Mouse (Mus musculus) kidney, adult 11 months (tissue): ENCODE results near the gene Sh3rf1.

ENCODE experiments used
- DNase-seq: peaks from one replicate; pipeline ENCODE4 v3.0.0; 2022

Sh3rf1 gene

GRCm38 (mm10) chr8:61288006-61288566 lies 64.4 kb downstream of the Sh3rf1 start:
- DNase-seq, result no peak

- DNase-seq, result no peak
Observed at GRCm38 (mm10) chr8:61288676-61289075, 65.0 kb downstream of the Sh3rf1 start.

- no peak for DNase-seq
Observed at GRCm38 (mm10) chr8:61295040-61295439, 71.4 kb downstream of the Sh3rf1 start.

- no peak for DNase-seq
Observed at GRCm38 (mm10) chr8:61295441-61295840, 71.8 kb downstream of the Sh3rf1 start.

GRCm38 (mm10) chr8:61298828-61299227 lies 75.2 kb downstream of the Sh3rf1 start:
- no peak for DNase-seq

GRCm38 (mm10) chr8:61301298-61302028 lies 77.8 kb downstream of the Sh3rf1 start:
- DNase-seq, result no peak

- DNase-seq, result no peak
Observed at GRCm38 (mm10) chr8:61302029-61302368, 78.3 kb downstream of the Sh3rf1 start.

GRCm38 (mm10) chr8:61305451-61306070 lies 81.9 kb downstream of the Sh3rf1 start:
- no peak for DNase-seq

- DNase-seq, result no peak
Observed at GRCm38 (mm10) chr8:61306501-61307112, 82.9 kb downstream of the Sh3rf1 start.

- DNase-seq, result no peak
Observed at GRCm38 (mm10) chr8:61308896-61309295, 85.2 kb downstream of the Sh3rf1 start.

GRCm38 (mm10) chr8:61309530-61310402 lies 86.1 kb downstream of the Sh3rf1 start:
- no peak for DNase-seq

- DNase-seq, result no peak
Observed at GRCm38 (mm10) chr8:61310403-61310871, 86.8 kb downstream of the Sh3rf1 start.

GRCm38 (mm10) chr8:61313016-61313415 lies 89.3 kb downstream of the Sh3rf1 start:
- no peak for DNase-seq

GRCm38 (mm10) chr8:61316012-61316767 lies 92.5 kb downstream of the Sh3rf1 start:
- DNase-seq, result no peak

- DNase-seq, result no peak
Observed at GRCm38 (mm10) chr8:61316813-61317534, 93.3 kb downstream of the Sh3rf1 start.

GRCm38 (mm10) chr8:61317535-61318136 lies 94.0 kb downstream of the Sh3rf1 start:
- no peak for DNase-seq

- no peak for DNase-seq
Observed at GRCm38 (mm10) chr8:61321216-61321615, 97.5 kb downstream of the Sh3rf1 start.

- no peak for DNase-seq
Observed at GRCm38 (mm10) chr8:61321780-61322179, 98.1 kb downstream of the Sh3rf1 start.

- no peak for DNase-seq
Observed at GRCm38 (mm10) chr8:61322462-61322861, 98.8 kb downstream of the Sh3rf1 start.

GRCm38 (mm10) chr8:61324363-61324914 lies 100.8 kb downstream of the Sh3rf1 start:
- DNase-seq, result no peak
